Comparison of ENCODE assay signal across 11 mouse cellular contexts in the genomic region with DNA sequence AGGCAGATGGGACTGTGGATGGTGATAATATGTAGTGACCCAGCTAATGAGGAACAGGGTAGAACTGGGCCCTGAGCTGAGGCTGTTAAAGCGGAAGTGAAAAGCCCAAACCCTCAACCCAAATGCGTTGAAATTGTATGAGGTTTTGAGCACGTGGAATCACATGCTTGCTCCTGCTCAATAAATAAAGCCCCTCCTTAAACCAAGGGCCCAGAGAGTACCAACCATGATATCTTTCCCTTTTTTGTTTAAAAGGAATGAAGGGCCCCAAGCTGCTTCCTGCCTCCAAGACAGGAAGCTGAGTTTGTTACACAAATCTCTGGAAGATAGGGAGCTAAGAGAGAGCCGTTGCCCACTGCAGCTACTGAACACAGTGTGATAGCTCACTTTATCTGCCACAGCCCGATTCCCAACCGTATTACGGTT. TPM values are rescaled to one million over a fixed set of nuclear protein-coding genes. Genes with fewer than 3 reads are reported as not detected.
DNase-seq lines count a peak whose midpoint lies in the region; ATAC-seq and TF ChIP-seq lines count a peak whose summit lies in the region.
"Had no signal": no experiment of that assay in that cellular context is flagged by ENCODE, and none has a peak within 500 bp of the region (broad histone marks: within the 10 kb centered on the region; RNA-seq: fewer than 3 reads in every experiment).

No protein-coding gene starts in this region.

- TF ChIP-seq CTCF in gastrocnemius, adult 2 months (IDR thresholded peaks at IDR 0.05) = no peak
- no peak for TF ChIP-seq CTCF in lung, postnatal 0 days (IDR thresholded peaks at IDR 0.05)
- TF ChIP-seq CTCF in forebrain, postnatal 0 days (IDR thresholded peaks at IDR 0.05; ENCODE audit: low read depth) = no peak

- WGBS in heart, embryonic 12.5 days = 37% methylated on average over 7 of the region's 7 CpGs
- 29% methylated on average over 7 of the region's 7 CpGs for WGBS in lung, postnatal 0 days
- WGBS in forebrain, postnatal 0 days = 71% methylated on average over 7 of the region's 7 CpGs

- no peaks in the 10 kb centered on the region for H3K27me3 ChIP-seq in heart, embryonic 12.5 days (replicated peaks)
- no peaks in the 10 kb centered on the region for H3K27me3 ChIP-seq in lung, postnatal 0 days (replicated peaks; ENCODE audit: insufficient read depth, low read length)
- H3K27me3 ChIP-seq in forebrain, postnatal 0 days (ENCODE audit: insufficient read depth, low read length) = no peaks in the 10 kb centered on the region
- H3K27me3 ChIP-seq: embryonic facial prominence, embryonic 13.5 days had no signal

- intact Hi-C loops in gastrocnemius, adult 2 months (cut with DNase I) = no loop called here
- intact Hi-C loops in gastrocnemius, postnatal 36 days (cut with DNase I) = no loop called here

- peak; percentile 80 for ATAC-seq in heart, embryonic 12.5 days (ENCODE audit: insufficient number of reproducible peaks, low FRiP score)
- peak; percentile 31 for ATAC-seq in lung, postnatal 0 days
- no peak for ATAC-seq in forebrain, postnatal 0 days

- peaks cover 22% of the 10 kb centered on the region for H3K4me1 ChIP-seq in heart, embryonic 12.5 days (replicated peaks)
- 0 out of 2 replicates have a peak, but pooled peaks cover 6% of the 10 kb centered on the region for H3K4me1 ChIP-seq in lung, postnatal 0 days (ENCODE audit: insufficient read depth, low read depth, low read length)
- no peaks in the 10 kb centered on the region for H3K4me1 ChIP-seq in forebrain, postnatal 0 days (ENCODE audit: insufficient read depth)

- H3K27ac ChIP-seq in gastrocnemius, adult 2 months = peak overlapping the region; percentile 38; the same call in 1 of the 2 replicates
- peak overlapping the region; percentile 60 for H3K27ac ChIP-seq in heart, embryonic 12.5 days (ENCODE audit: poor library complexity, severe bottlenecking)
- H3K27ac ChIP-seq in lung, postnatal 0 days (ENCODE audit: low read length) = no peak overlapping the region
- H3K27ac ChIP-seq in forebrain, postnatal 0 days (ENCODE audit: low read depth, low read length) = no peak overlapping the region
- H3K27ac ChIP-seq: embryonic facial prominence, embryonic 13.5 days had no signal

- no peaks in the 10 kb centered on the region for H3K36me3 ChIP-seq in heart, embryonic 12.5 days
- H3K36me3 ChIP-seq in lung, postnatal 0 days (ENCODE audit: insufficient read depth, low read length) = no peaks in the 10 kb centered on the region
- peaks cover 2% of the 10 kb centered on the region; the same call in 1 of the 2 replicates for H3K36me3 ChIP-seq in forebrain, postnatal 0 days (ENCODE audit: insufficient read depth)
- H3K36me3 ChIP-seq: embryonic facial prominence, embryonic 13.5 days had no signal

- no peak overlapping the region for H3K9ac ChIP-seq in heart, embryonic 12.5 days
- no peak overlapping the region for H3K9ac ChIP-seq in lung, postnatal 0 days (replicated peaks; ENCODE audit: low read depth)
- no peak overlapping the region for H3K9ac ChIP-seq in forebrain, postnatal 0 days
- H3K9ac ChIP-seq: embryonic facial prominence, embryonic 13.5 days had no signal

- no peak for TF ChIP-seq EP300 in lung, postnatal 0 days (IDR thresholded peaks at IDR 0.05)

- H3K4me3 ChIP-seq in gastrocnemius, adult 2 months = no peak overlapping the region
- no peak overlapping the region for H3K4me3 ChIP-seq in heart, embryonic 12.5 days
- H3K4me3 ChIP-seq in lung, postnatal 0 days (ENCODE audit: low read depth, low read length) = no peak overlapping the region
- H3K4me3 ChIP-seq in forebrain, postnatal 0 days (ENCODE audit: low read depth, low read length) = no peak overlapping the region
- H3K4me3 ChIP-seq: embryonic facial prominence, embryonic 13.5 days had no signal

- no peak for DNase-seq in gastrocnemius, adult 2 months
- DNase-seq in gastrocnemius, postnatal 36 days = no peak
- peak; percentile 58 to 65 for DNase-seq in B cell, adult 2 months
- peak; percentile 32 for DNase-seq in lung, postnatal 0 days (ENCODE audit: low spot score)
- DNase-seq in layer of hippocampus, postnatal 14 days (ENCODE audit: low spot score in 2 of 2) = no peak
- DNase-seq in cerebellum, postnatal 25 days = no peak
- DNase-seq in forebrain, postnatal 0 days = no peak
- DNase-seq: gastrocnemius, postnatal 25 days; left cerebral cortex, postnatal 4 days had no signal

- no peaks in the 10 kb centered on the region for H3K9me3 ChIP-seq in heart, embryonic 12.5 days (replicated peaks)
- no peaks in the 10 kb centered on the region for H3K9me3 ChIP-seq in lung, postnatal 0 days (ENCODE audit: low read length)
- no peaks in the 10 kb centered on the region for H3K9me3 ChIP-seq in forebrain, postnatal 0 days (ENCODE audit: low read length)
- H3K9me3 ChIP-seq: embryonic facial prominence, embryonic 13.5 days had no signal

- H3K4me2 ChIP-seq in heart, embryonic 12.5 days = no peak overlapping the region
- H3K4me2 ChIP-seq in lung, postnatal 0 days (replicated peaks; ENCODE audit: low read depth, low read length) = no peak overlapping the region
- no peak overlapping the region for H3K4me2 ChIP-seq in forebrain, postnatal 0 days (ENCODE audit: low read depth)
- H3K4me2 ChIP-seq: embryonic facial prominence, embryonic 13.5 days had no signal

RNA-seq across cellular contexts. Expression of gene Plxnc1, which starts 21.3 kb away (rescaled TPM):
- under 1 TPM; 0.33 to 0.59 TPM for total RNA-seq in gastrocnemius, adult 2 months (2021)
- total RNA-seq in gastrocnemius, postnatal 36 days (2021) = under 1 TPM; 0.56 to 0.62 TPM
- polyA plus RNA-seq in heart, embryonic 12.5 days (2016; fragmentation: Nextera tagmentation; extraction: Ambion mirVana) = 6.7 and 8.5 TPM in 2 replicates
- polyA plus RNA-seq in lung, postnatal 0 days (2015; fragmentation: Nextera tagmentation; extraction: Ambion mirVana) = 3.2 and 4.2 TPM in 2 replicates
- 10 to 100 TPM; 32.7 to 33.0 TPM for total RNA-seq in layer of hippocampus, postnatal 14 days (2021)
- total RNA-seq in forebrain, postnatal 0 days (2014; rRNA removed) = 47.9 and 70.2 TPM in 2 replicates
- polyA plus RNA-seq in forebrain, postnatal 0 days (2015; fragmentation: Nextera tagmentation; extraction: Ambion mirVana) = 5.8 and 11.5 TPM in 2 replicates

Comparison
In these comparisons a context has a peak if more than half of its experiments do, and no peak if none do; other contexts are left out.
1. DNase-seq: peak in B cell, adult 2 months (2 of 2) and lung, postnatal 0 days (single experiment); none in gastrocnemius, adult 2 months (single experiment), gastrocnemius, postnatal 36 days (0 of 2), layer of hippocampus, postnatal 14 days (0 of 2), cerebellum, postnatal 25 days (0 of 2) and forebrain, postnatal 0 days (single experiment).
2. H3K27ac ChIP-seq: peak in gastrocnemius, adult 2 months (single experiment) and heart, embryonic 12.5 days (single experiment); none in lung, postnatal 0 days (single experiment) and forebrain, postnatal 0 days (single experiment).
3. RNA of gene Plxnc1, which starts 21.3 kb away (total RNA-seq): 47.9 to 70.2 TPM in forebrain, postnatal 0 days and 32.7 to 33.0 TPM in layer of hippocampus, postnatal 14 days; 0.56 to 0.62 TPM in gastrocnemius, postnatal 36 days and 0.33 to 0.59 TPM in gastrocnemius, adult 2 months; every median in the first group is over 10 times any median in the second.